Mouse (Mus musculus) liver, embryonic 13.5 days (tissue): ENCODE data around the gene Ptges3. TPM values are rescaled to one million over a fixed set of nuclear protein-coding genes. Genes with fewer than 3 reads are reported as not detected.
"Not testable (repeated sequence)": the region's sequence is repeated elsewhere in the genome, so short reads cannot be mapped to it uniquely, and the experiment has no call there.

ENCODE experiments used
- ATAC-seq: fragments of 200-750 bp; cut with Nextera tagmentation; 2 replicates; pipeline ENCODE4 v1.8.0; 2017; ENCODE audit warnings: low read depth, mild to moderate bottlenecking, moderate number of reproducible peaks, moderate library complexity
- DNase-seq: peaks from one replicate; pipeline ENCODE4 v3.0.0; 2022
- H3K27ac ChIP-seq: fragments of 300-500 bp; sonication (generic); 2 replicates; pipeline ENCODE4 v1.5.1; 2015; ENCODE audit warnings: moderate library complexity, mild to moderate bottlenecking, inconsistent platforms
- H3K27me3 ChIP-seq: fragments of 300-500 bp; sonication (generic); 2 replicates; pipeline ENCODE4 v1.6.1; 2015; ENCODE audit warnings: mild to moderate bottlenecking, inconsistent platforms
- H3K36me3 ChIP-seq: fragments of 300-500 bp; sonication (generic); 2 replicates; pipeline ENCODE4 v1.6.1; 2015; ENCODE audit warnings: mild to moderate bottlenecking, inconsistent platforms
- H3K4me1 ChIP-seq: fragments of 300-500 bp; sonication (generic); replicated peaks from 2 replicates; pipeline ENCODE4 v1.6.1; 2015; ENCODE audit warnings: inconsistent platforms
- H3K4me2 ChIP-seq: fragments of 300-500 bp; sonication (generic); 2 replicates; pipeline ENCODE4 v1.6.1; 2015; ENCODE audit warnings: inconsistent platforms, mild to moderate bottlenecking, moderate library complexity
- H3K4me3 ChIP-seq: fragments of 300-500 bp; sonication (generic); replicated peaks from 2 replicates; pipeline ENCODE4 v1.5.1; 2015; ENCODE audit warnings: mild to moderate bottlenecking, inconsistent platforms
- H3K9ac ChIP-seq: fragments of 300-500 bp; sonication (generic); 2 replicates; pipeline ENCODE4 v1.6.1; 2015; ENCODE audit warnings: mild to moderate bottlenecking, inconsistent platforms
- H3K9me3 ChIP-seq: fragments of 300-500 bp; sonication (generic); replicated peaks from 2 replicates; pipeline ENCODE4 v1.6.1; 2016; ENCODE audit warnings: inconsistent platforms
- WGBS: fragments of 180-500 bp; shearing (Covaris S2); methylation state at CpG from one replicate; pipeline ENCODE4 v1.1.7; 2015; ENCODE audit not compliant: insufficient replicate concordance; 5-methylcytosine and 5-hydroxymethylcytosine counted together
- polyA plus RNA-seq: library from polyadenylated mRNA; unstranded; fragments of >200 nt; fragmentation: Nextera tagmentation; extraction: Ambion mirVana; gene quantifications from 2 replicates; pipeline ENCODE4 v1.2.1, GENCODE M21; 2015

Ptges3 gene
- polyA plus RNA-seq, 1 experiment from 2014 or later = 380 TPM

DNA sequence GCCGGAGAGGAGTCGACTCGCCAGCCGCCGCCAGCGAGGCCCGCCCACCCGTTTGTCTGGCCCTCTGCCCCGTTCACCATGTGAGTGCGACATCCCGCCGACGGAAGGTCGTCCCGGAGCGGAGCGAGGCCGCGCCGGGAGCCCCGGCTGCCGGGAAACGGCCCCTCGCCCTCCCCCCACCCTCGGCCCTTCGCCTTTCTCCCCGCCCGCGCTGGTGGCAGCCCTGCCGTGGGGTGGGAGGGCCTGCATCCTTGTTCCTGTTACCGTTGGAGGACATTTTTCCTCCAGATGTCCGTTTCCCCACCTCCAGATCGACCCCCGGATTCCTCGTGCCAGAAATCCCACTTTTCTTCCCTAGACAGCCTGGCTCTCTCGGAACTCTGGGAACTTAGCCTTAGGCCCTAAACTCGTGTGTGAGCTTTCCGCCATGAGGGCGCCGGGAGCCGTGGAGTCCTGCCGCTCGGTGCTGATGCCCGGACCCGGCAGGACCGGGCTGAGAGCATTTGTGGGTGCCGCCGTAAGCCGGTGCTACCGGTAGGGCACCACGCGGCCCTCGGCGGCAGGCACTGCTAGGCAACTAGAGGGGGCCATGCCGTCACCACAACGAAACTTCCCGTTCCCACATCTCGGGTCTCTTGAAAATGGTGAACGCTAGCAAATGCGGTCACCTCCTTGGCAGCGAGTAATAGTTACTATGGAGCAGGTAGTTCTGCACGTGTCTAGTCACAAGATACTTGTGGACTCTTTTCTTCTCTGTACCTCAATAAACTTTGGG is 640 bp downstream of the Ptges3 start:
- ATAC-seq (peak; percentile 45), DNase-seq (peak; percentile 57)
- WGBS = under 1% methylated on average over 62 of the region's 62 CpGs
- Histone ChIP-seq H3K27ac (peak overlapping the region; percentile 97), H3K4me3 (peak overlapping the region; percentile 78), H3K9me3 (no peaks in the 10 kb centered on the region), H3K9ac (peak overlapping the region; percentile 91), H3K27me3 (no peaks in the 10 kb centered on the region), H3K36me3 (peaks cover 11% of the 10 kb centered on the region), H3K4me2 (peak overlapping the region; percentile 96), H3K4me1 (peaks cover 49% of the 10 kb centered on the region)

DNA sequence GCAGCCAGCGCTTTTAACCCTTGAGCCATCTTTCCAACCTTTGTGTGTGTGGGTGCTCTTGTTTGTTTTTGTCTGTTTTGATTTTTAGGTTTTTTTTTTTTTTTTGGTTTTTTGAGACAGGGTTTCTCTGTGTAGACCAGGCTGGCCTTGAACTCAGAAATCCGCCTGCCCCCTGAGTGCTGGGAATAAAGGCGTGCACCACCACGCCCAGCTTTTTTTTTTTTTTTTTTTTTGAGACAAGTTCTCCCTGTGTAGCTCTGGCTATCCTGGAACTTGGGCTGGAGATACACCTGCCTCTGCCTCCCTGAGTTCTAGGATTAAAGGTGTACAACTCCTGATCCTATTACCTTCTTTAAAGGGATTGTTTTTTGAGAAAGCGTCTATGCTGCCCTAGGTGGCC is 2.4 kb downstream of the Ptges3 start:
- H3K36me3 ChIP-seq = peaks cover 16% of the 10 kb centered on the region
- peaks cover 60% of the 10 kb centered on the region for H3K4me1 ChIP-seq
- H3K4me3 ChIP-seq = peak overlapping the region; percentile 78
- no peak for ATAC-seq
- H3K27me3 ChIP-seq = no peaks in the 10 kb centered on the region
- peak overlapping the region; percentile 91 for H3K9ac ChIP-seq
- peak overlapping the region; percentile 96 for H3K4me2 ChIP-seq
- peak overlapping the region; percentile 97 for H3K27ac ChIP-seq
- H3K9me3 ChIP-seq = no peaks in the 10 kb centered on the region
- DNase-seq = no peak
- 46% methylated on average over 5 of the region's 5 CpGs for WGBS

DNA sequence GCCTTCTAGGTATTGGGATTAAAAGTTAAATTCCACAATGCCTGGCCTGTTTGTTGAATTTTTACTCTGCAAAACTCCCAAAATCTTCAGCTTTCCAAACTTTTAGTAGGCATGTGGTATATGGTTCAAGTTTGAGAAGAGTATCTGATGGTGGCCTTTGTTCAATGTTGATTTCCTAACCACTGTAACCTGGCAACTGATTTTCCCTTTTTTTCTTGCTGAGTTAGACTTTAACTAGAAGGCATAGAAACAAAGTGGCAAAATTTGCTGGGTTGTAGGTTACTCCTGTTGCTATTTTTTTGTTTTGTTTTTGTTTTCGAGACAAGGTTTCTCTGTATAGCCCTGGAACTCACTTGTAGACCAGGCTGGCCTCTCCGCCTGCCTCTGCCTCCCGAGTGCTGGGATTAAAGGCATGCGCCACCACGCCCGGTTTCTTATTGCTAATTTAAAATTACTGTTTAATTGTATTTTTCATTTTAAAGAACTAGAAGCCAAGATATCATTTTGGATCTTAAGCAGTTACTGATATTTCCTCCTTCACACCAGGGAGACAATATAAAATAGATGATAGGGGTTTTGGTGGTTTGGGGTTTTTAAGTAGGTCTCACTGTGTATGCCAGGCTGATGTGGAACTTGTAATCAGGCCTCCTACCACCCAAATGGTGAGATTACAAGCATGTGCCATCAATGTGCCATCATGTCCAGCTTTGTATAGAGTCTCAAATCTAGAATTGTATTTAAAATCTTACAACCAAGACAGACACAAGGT is 3.7 kb downstream of the Ptges3 start:
- ATAC-seq (no peak), DNase-seq (no peak)
- Histone ChIP-seq H3K36me3 (peaks cover 21% of the 10 kb centered on the region), H3K9ac (peak overlapping the region; percentile 27; the same call in 1 of the 2 replicates), H3K27me3 (no peaks in the 10 kb centered on the region), H3K27ac (no peak overlapping the region), H3K4me3 (peak overlapping the region; percentile 19; the same call in 1 of the 2 replicates), H3K4me1 (peaks cover 68% of the 10 kb centered on the region), H3K4me2 (peak overlapping the region; percentile 96), H3K9me3 (no peaks in the 10 kb centered on the region)
- 76% methylated on average over 6 of the region's 6 CpGs for WGBS

DNA sequence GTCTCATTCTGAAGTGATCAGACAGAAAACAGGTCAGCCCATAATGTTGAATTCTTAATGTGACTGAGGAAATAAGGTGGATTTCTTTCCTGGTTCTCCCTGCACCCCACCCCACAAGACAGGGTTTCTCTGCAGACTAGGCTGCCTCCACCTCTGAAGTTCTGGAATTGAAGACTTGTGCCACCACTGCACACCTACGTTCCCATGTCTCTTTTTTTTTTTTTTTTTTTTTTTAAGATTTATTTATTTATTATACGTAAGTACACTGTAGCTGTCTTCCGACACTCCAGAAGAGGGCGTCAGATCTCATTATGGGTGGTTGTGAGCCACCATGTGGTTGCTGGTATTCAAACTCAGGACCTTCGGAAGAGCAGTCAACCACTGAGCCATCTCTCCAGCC is 7.3 kb downstream of the Ptges3 start:
- H3K27ac ChIP-seq = no peak overlapping the region
- no peak overlapping the region for H3K4me3 ChIP-seq
- H3K4me1 ChIP-seq = peaks cover 68% of the 10 kb centered on the region
- 77% methylated on average over 5 of the region's 5 CpGs for WGBS
- H3K9ac ChIP-seq = no peak overlapping the region
- no peak for ATAC-seq
- no peaks in the 10 kb centered on the region for H3K27me3 ChIP-seq
- H3K36me3 ChIP-seq = peaks cover 50% of the 10 kb centered on the region
- H3K4me2 ChIP-seq = no peak overlapping the region
- DNase-seq = no peak
- H3K9me3 ChIP-seq = no peaks in the 10 kb centered on the region

DNA sequence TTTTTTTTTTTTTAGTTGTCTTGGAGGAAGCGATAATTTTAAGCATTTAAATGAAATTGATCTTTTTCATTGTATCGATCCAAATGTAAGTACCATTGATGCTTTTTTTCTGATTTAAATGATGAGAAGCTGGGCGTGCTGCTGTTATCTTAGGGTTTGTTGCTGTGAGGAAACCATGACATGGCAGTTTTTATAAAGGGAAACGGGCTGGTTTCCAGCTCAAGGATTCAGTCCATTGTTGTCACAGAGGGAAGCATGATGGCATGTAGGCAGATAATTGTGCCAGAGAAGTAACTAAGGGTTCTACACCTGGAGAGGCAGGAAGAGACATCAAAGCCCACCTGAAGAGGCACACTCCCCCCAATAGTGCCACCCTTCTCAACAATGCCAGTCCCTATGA is 10.4 kb downstream of the Ptges3 start:
- Histone ChIP-seq H3K4me2 (0 out of 2 replicates have a peak overlapping the region, but pooled peaks have one; percentile 17), H3K9ac (no peak overlapping the region; the same call in 1 of the 2 replicates), H3K4me1 (peaks cover 38% of the 10 kb centered on the region), H3K27ac (peak overlapping the region; percentile 80), H3K9me3 (no peaks in the 10 kb centered on the region), H3K36me3 (peaks cover 72% of the 10 kb centered on the region), H3K27me3 (no peaks in the 10 kb centered on the region), H3K4me3 (no peak overlapping the region)
- DNase-seq (no peak), ATAC-seq (no peak)
- 57% methylated on average over 4 of the region's 4 CpGs for WGBS

DNA sequence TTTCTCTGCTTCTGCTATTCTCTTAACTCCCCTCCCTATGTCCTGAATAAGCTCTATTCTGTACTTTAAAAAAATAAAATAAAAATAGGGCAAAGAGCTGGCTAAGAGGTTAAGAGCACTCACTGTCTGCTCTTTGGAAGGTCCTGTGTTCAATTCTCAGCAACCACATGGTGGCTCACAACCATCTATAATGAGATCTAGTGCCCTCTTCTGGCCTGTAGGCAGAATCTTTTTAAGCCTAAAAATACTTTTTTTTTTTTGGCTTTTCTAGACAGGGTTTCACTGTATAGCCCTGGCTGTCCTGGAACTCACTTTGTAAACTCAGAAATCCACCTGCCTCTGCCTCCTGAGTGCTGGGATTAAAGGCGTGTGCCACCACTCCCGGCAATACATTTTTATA is 11.7 kb downstream of the Ptges3 start:
- WGBS = 92% methylated on average over 2 of the region's 2 CpGs
- not testable (repeated sequence) for H3K9me3 ChIP-seq, DNase-seq, H3K4me3 ChIP-seq, H3K27me3 ChIP-seq, H3K4me2 ChIP-seq, H3K27ac ChIP-seq, H3K9ac ChIP-seq, ATAC-seq
- H3K36me3 ChIP-seq = peaks cover 74% of the 10 kb centered on the region
- peaks cover 29% of the 10 kb centered on the region for H3K4me1 ChIP-seq

DNA sequence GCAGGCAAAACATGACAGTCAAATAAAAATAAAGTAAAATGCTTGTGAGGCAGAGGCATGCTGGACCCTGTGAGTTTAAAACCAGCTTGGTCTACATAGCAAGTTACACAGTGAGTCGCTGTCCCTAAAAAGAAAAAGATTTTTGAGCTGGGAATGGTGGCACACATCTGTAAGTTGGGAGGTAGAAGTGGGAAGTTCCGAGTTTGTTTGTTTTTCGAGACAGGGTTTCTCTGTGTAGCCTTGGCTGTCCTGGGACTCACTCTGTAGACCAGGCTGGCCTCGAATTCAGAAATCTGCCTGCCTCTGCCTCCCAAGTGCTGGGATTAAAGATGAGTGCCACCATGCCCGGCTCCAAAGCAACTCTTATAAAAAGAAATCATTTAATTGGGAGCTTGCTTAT is 19.5 kb downstream of the Ptges3 start:
- not testable (repeated sequence) for DNase-seq, H3K9me3 ChIP-seq, H3K4me3 ChIP-seq, H3K9ac ChIP-seq, H3K27ac ChIP-seq, H3K27me3 ChIP-seq, ATAC-seq, H3K4me2 ChIP-seq
- H3K4me1 ChIP-seq = peaks cover 13% of the 10 kb centered on the region
- 73% methylated on average over 5 of the region's 5 CpGs for WGBS
- peaks cover 37% of the 10 kb centered on the region for H3K36me3 ChIP-seq

DNA sequence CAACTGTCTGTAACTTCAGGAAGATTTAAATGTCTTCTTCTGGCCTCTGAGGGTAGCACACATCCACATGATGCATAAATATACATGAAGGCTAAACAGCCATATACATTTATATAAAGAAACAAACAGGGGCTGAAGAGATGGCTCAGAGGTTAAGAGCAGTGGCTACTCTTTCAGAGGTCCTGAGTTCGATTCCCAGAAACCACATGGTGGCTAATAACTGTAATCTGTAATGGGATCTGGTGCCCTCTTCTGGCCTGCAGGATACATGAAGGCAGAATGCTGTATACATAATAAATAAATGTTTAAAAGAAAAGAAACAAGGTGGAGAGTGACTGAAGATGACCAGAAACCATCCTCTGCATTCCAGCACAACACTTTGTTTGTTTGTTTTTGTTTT is 21.7 kb downstream of the Ptges3 start:
- Histone ChIP-seq H3K36me3 (peaks cover 33% of the 10 kb centered on the region), H3K27me3 (no peaks in the 10 kb centered on the region), H3K4me3 (no peak overlapping the region), H3K4me2 (no peak overlapping the region), H3K9me3 (no peaks in the 10 kb centered on the region), H3K9ac (no peak overlapping the region), H3K4me1 (peaks cover 26% of the 10 kb centered on the region), H3K27ac (no peak overlapping the region)
- WGBS = 46% methylated on average over 1 of the region's 1 CpGs
- ATAC-seq (no peak), DNase-seq (no peak)

DNA sequence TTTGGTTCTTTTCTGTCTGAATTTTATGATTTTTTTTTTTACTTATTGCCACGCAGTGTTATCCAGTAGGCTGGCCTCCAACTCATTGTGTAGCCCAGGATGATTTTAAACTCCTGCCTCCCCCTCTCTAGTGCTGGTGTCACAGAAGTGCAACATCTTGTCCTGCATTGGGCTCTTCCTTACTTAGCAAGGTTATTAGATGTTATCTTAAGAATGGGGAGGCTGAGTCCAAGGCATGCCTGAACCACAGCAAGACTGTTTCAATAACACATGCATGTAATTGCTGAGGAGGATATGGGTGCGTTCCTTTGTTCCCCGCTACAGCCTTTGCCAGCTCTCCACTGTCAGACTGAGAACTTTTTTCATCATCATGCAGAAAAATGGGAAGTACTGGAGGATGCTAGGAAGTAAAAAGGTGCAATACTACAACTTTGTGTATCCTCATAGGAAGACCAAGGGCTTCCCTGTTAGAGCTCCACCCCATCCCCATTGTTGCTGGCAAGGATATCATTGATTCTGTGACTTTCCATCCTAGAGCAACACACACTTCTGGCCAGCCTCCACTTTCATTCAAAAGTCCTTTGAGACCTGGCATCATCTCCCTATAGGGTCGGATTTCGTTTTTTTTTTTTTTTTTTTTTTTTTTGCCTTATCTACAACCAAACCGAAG is 23.2 kb downstream of the Ptges3 start:
- Histone ChIP-seq H3K4me3 (peak overlapping the region; percentile 68), H3K36me3 (peaks cover 41% of the 10 kb centered on the region), H3K4me1 (peaks cover 37% of the 10 kb centered on the region), H3K4me2 (peak overlapping the region; percentile 90), H3K27me3 (no peaks in the 10 kb centered on the region), H3K9me3 (no peaks in the 10 kb centered on the region), H3K9ac (peak overlapping the region; percentile 83), H3K27ac (peak overlapping the region; percentile 83)
- DNase-seq = no peak
- no peak for ATAC-seq
- WGBS = 35% methylated on average over 6 of the region's 6 CpGs

DNA sequence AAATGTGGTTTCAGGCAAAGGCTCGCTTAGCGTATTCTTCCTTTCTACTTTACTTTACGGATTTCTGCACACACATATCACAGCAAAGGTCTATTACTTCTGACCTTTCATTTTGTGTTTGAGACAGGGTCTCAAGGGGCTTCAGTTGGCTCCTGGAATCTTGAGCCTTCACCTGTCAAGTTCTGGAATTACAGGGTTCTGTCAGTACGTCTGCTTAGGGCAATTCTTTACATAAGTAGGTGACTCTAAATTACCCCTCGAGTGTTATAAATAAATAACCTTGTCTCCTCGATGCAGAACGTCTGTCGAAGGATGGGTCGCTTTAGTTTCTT is 23.7 kb downstream of the Ptges3 start:
- H3K4me1 ChIP-seq = peaks cover 37% of the 10 kb centered on the region
- H3K27me3 ChIP-seq = no peaks in the 10 kb centered on the region
- H3K36me3 ChIP-seq = peaks cover 41% of the 10 kb centered on the region
- peak overlapping the region; percentile 83 for H3K27ac ChIP-seq
- no peaks in the 10 kb centered on the region for H3K9me3 ChIP-seq
- DNase-seq (no peak), ATAC-seq (no peak)
- peak overlapping the region; percentile 90 for H3K4me2 ChIP-seq
- peak overlapping the region; percentile 68 for H3K4me3 ChIP-seq
- 2% methylated on average over 9 of the region's 9 CpGs for WGBS
- peak overlapping the region; percentile 83 for H3K9ac ChIP-seq

DNA sequence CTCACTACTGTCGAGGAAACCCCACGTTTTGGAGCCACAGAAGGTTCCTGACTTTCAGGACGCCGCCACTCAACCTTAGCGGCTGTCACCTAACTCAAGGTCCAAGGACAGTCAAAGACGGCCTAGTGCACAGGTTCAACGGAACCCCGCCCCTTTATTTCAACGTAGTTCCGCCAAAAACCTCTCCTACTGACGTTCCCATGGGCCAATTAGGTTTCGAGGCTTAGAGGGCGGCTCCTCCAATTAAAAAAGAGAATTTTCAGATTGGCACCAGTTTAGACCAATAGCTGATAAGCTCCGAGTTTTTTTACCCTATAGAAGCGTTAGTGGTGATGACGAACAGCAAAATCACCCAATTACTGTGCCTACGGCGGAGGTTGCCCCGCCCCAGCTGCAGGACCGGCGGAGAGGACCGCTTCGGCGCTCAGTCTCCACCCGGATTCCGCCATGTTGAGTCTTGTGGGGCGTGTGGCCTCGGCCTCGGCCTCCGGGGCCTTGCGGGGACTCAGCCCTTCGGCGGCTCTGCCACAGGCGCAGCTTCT is 24.2 kb downstream of the Ptges3 start, which contains the start of gene Atp5b:
Atp5b (plus strand) TSS at position 394 of the 542 bp plus-strand sequence.
- peak; percentile 96 for DNase-seq
- H3K36me3 ChIP-seq = peaks cover 41% of the 10 kb centered on the region
- peak within 1 kb of the TSS; percentile 97 for H3K9ac ChIP-seq
- under 1% methylated on average over 34 of the region's 34 CpGs for WGBS
- peak within 1 kb of the TSS; percentile 90 for H3K4me2 ChIP-seq
- H3K9me3 ChIP-seq = no peaks in the 10 kb centered on the region
- peak; percentile 96 for ATAC-seq
- no peaks in the 10 kb centered on the region for H3K27me3 ChIP-seq
- H3K27ac ChIP-seq = peak within 1 kb of the TSS; percentile 87
- peaks cover 42% of the 10 kb centered on the region for H3K4me1 ChIP-seq
- H3K4me3 ChIP-seq = peak within 1 kb of the TSS; percentile 96
